Mouse (Mus musculus) embryo, embryonic 10.5 days (tissue): ENCODE data around the gene Hbs1l.
A peak's percentile ranks its signal among the peaks of the same experiment; 100 is the strongest.

Experiments
- DNase-seq: peaks from one replicate; pipeline ENCODE4 v3.0.0-alpha.2; 2015; ENCODE audit warnings: low spot score

Hbs1l gene

DNA sequence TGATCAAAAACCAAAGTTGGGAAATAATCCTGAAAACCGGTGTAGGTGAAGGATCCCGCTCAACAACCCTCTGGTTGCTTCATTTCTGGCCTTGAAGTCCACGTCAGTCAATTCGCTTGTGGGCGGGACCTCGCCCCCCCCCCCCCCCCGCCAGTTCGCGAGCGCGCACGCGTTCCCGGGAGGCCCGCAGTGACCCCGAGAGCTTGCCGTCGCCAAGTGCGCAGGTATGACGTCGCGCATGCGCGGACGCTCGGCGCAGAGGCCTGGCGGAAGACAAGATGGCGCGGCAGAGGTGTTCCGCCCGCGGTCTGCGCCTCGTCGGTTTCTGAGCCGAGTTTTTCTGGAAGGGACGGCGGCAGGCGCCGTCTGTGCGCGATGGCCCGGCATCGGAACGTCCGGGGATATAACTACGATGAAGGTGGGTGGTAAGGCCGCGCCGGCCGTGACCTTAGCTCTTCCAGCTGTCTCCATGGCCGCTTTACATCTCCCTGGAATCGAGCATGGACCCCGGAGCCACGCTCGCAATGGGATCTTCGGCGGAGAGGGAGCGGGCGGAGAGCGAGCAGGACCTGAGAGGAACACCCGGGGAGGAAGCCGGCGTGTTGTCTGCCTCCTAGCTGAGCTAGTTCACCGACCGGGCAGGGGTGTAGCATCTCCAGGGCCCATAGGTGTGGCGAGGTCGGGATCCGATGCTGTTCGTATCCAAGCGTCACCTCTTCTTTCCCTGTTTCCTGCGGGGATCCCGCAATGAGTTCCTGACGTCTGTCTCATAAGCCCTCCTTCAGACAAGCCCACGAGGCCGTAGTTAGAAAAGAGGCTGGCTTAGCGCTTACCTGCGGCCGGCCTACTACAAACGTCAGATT is at the start of gene Hbs1l:
Gene Hbs1l (plus strand): TSS at position 221 of the 863 bp plus-strand sequence.
- peak; percentile 91 for DNase-seq

DNA sequence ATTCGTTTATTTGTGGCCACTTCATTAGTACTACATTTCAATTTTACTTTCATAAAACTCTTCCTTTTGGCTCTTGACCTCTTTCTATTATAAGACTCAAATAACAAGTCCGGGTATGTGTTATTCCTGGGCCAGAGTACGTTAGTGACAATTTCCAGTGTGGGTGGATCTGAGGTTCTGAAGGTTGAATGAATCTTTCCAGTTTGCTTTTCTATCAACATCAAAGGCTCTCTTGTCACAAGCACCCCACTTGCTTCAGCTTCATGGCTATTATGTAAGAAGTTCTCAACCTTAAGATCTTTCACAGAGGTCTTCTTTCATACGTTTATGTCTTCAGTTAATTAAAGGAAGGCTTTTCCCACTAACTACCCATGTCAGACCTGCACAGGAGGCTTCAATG is 47.2 kb upstream of the Hbs1l start:
- no peak for DNase-seq

- DNase-seq = no peak
Observed at GRCm38 (mm10) chr10:21251881-21252534, 43.8 kb upstream of the Hbs1l start.

- DNase-seq = no peak
Observed at GRCm38 (mm10) chr10:21252800-21253199, 43.0 kb upstream of the Hbs1l start.

DNA sequence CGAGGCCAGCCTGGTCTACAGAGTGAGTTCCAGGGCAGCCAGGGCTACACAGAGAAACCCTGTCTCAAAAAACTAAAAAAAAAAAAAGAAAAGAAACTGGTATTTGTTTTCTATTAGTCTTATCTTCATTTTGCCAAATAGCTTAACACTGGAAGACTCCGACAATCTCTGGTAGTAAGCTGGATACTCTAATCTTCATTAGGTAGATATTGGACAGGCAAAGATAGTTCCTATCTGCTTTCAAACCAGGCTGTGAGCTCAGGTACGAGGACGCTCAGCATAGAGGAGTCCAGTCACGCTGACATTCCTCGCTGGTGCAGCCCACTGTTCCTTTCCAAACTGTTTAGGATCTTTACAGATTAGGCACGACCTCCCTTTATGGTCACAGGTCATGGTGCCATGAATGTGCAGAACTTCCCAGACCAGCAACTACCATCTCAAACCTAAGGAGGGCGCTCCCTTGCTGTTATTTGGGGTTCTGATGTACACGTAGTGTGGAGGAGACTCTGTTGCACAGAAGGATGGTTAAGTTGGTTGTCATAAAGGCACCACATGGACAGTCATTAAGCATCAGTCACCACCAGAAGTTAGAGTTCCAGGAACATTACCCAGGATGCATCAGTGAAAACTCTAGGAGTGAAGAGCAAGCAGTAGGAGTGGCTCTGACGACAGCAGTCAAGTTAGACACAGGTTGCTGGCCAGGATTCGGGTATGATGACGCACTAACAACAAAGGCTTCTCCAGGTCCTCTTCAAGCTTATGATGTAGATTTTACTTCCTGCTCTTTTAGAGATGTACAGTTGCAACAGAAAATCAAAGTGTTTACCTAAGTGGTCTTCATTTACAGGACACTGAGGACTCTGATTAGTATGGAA is 41.3 kb upstream of the Hbs1l start:
- DNase-seq = no peak

GRCm38 (mm10) chr10:21257244-21257643 is 38.5 kb upstream of the Hbs1l start:
- peak; percentile 16 for DNase-seq

DNA sequence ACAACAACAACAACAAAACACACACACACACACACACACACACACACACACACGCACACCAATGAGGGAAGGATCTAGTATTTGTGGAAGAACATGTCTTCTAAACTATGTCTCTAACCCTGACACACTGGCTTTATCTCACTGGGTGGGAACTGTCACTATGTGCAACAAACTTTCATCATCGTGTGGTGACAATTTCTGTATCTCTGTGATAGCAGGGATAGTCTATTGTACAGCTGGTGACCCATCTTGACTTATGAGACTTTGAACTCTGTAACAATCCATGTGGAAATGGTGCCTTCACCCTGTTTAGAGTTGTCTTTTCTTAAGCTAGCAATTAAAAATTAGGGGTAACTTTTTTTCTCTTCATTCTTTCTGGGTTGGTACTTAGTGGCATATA is 36.1 kb upstream of the Hbs1l start:
- DNase-seq = no peak

- DNase-seq = no peak
Observed at GRCm38 (mm10) chr10:21265188-21265587, 30.6 kb upstream of the Hbs1l start.

- no peak for DNase-seq
Observed at GRCm38 (mm10) chr10:21267452-21267851, 28.3 kb upstream of the Hbs1l start.

GRCm38 (mm10) chr10:21268786-21269410 is 26.9 kb upstream of the Hbs1l start:
- DNase-seq = no peak

- no peak for DNase-seq
Observed at GRCm38 (mm10) chr10:21269920-21270319, 25.9 kb upstream of the Hbs1l start.

- DNase-seq = no peak
Observed at GRCm38 (mm10) chr10:21270905-21271304, 24.9 kb upstream of the Hbs1l start.

GRCm38 (mm10) chr10:21271310-21271709 is 24.5 kb upstream of the Hbs1l start:
- no peak for DNase-seq

GRCm38 (mm10) chr10:21271785-21272184 is 24.0 kb upstream of the Hbs1l start:
- DNase-seq = no peak

GRCm38 (mm10) chr10:21287243-21288127 is 8.3 kb upstream of the Hbs1l start:
- no peak for DNase-seq

DNA sequence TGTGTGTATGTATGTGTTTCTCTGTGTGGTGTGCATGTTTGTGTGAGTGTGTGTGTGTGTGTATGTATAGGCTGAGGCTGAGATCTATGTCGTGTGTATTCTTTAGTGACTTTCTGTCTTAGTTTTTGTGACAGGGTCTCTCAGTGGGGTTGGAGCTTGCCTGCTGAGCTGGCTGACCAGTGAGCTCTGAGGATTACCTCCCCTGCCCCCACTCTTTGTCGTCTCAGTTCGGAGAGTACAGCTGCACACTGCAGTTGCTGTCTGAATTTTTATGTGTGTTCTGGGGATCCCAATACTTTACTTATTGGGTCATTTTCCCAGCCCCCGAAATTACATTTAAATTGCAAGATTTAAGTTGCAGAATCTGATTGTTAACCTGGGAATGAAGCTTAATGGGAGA is 4.6 kb upstream of the Hbs1l start:
- no peak for DNase-seq

- no peak for DNase-seq
Observed at GRCm38 (mm10) chr10:21294217-21294616, 1.6 kb upstream of the Hbs1l start.

- no peak for DNase-seq
Observed at GRCm38 (mm10) chr10:21295397-21295758, 401 bp upstream of the Hbs1l start.

- DNase-seq = no peak
Observed at GRCm38 (mm10) chr10:21298972-21299371, 3.2 kb downstream of the Hbs1l start.

DNA sequence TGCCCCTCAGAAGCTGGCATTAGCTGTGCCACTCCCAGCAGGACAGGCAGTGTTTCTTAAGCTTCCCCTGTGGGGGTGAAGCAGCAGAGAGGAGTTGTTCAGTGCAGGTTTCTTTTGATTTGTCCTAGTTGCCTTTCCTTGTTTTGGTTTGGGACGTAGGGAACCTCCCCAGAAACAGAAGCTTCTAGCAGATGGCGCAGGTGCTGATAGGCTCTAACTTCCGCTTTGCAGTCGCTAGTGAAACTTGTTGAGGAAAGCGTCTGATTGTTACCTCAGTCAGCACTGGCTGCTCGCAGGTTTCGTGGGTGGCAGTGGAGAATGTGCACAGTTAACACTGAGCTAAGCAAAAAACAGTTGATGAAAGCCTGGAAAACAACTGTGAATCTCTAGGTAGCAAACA is 6.0 kb downstream of the Hbs1l start:
- DNase-seq = no peak
